Mouse (Mus musculus): ENCODE data around the gene Spata6.

Gene Spata6

DNA sequence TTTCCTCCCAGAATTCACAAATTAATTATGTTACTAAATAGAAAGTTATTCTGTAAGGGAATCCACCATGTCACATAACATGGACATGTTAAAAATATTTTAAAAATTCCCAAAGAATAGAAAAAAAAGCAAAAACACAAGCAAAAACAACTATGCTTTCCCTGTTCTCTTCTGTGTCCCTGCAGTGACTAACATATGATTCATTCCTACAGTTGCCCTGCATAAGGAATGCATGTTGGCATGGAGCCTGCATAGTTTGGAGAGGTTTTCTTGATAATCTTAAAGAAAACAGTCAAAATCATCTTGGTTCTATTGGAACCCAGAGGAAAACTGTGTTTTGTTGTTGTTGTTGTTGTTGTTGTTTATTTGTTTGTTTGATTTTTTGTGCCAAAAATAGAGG, 132.8 kb downstream of the Spata6 start:
- DNase-seq (ENCODE audit: low spot score), result no peak

GRCm38 (mm10) chr4:111866701-111867100, 146.9 kb downstream of the Spata6 start:
- DNase-seq (ENCODE audit: low spot score), result no peak

- DNase-seq (ENCODE audit: low spot score), result no peak
Measured at GRCm38 (mm10) chr4:111867743-111868401, 148.1 kb downstream of the Spata6 start.
